Comparison of ENCODE assay signal across 15 mouse cellular contexts in the genomic region with DNA sequence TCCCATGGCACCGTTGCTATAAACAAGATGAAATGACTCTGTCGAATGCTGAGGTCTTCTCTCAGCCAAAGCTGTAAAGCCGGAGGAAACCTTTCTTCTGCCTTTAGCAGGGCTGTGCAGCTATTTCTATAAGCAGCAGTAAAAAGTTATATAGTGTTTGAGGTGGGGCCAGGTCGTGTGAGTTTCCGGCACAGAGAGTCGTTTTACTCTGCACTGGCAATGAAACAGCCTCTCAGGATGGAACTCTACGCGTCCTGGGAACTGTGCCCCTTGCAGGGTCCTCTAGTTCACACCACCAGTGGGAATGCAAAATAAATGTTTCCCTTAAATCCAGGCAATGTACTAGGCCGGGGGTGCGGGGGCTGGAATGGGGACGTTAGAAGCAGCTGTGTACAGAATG.
"Had no signal": no experiment of that assay in that cellular context is flagged by ENCODE, and none has a peak within 500 bp of the region (broad histone marks: within the 10 kb centered on the region; RNA-seq: fewer than 3 reads in every experiment).

No protein-coding gene starts in this region.

- H3K4me1 ChIP-seq: liver, embryonic 15.5 days had no signal

- ATAC-seq: hindbrain, embryonic 16.5 days; inflammation-experienced regulatory T-cells, adult 6 months; lung, postnatal 0 days had no signal

- DNase-seq: lung, adult 2 months; lung, postnatal 36 days; midbrain, embryonic 14.5 days; right cerebral cortex, postnatal 14 days; thymus, adult 18-20 months; thymus, postnatal 14 days had no signal

- H3K9me3 ChIP-seq: kidney, embryonic 15.5 days; liver, embryonic 15.5 days; neural tube, embryonic 15.5 days had no signal

- H3K9ac ChIP-seq: kidney, embryonic 15.5 days; liver, embryonic 15.5 days; neural tube, embryonic 15.5 days had no signal

- H3K27me3 ChIP-seq: kidney, embryonic 15.5 days; liver, embryonic 15.5 days; neural tube, embryonic 15.5 days had no signal

- H3K4me3 ChIP-seq: kidney, embryonic 15.5 days; layer of hippocampus, adult 2 months; liver, embryonic 15.5 days; myocyte; neural tube, embryonic 15.5 days had no signal

- H3K36me3 ChIP-seq: kidney, embryonic 15.5 days; liver, embryonic 15.5 days; neural tube, embryonic 15.5 days had no signal

- H3K4me2 ChIP-seq: kidney, embryonic 15.5 days; liver, embryonic 11.5 days; liver, embryonic 15.5 days; neural tube, embryonic 15.5 days had no signal

- H3K27ac ChIP-seq: kidney, embryonic 15.5 days; layer of hippocampus, adult 2 months; liver, embryonic 15.5 days; neural tube, embryonic 15.5 days had no signal
